Mouse (Mus musculus): ENCODE results near the gene Itgb8. TPM values are rescaled to one million over a fixed set of nuclear protein-coding genes. Genes with fewer than 3 reads are reported as not detected.

Gene Itgb8
- polyA plus RNA-seq, 1 experiment: 0.59 TPM

DNA sequence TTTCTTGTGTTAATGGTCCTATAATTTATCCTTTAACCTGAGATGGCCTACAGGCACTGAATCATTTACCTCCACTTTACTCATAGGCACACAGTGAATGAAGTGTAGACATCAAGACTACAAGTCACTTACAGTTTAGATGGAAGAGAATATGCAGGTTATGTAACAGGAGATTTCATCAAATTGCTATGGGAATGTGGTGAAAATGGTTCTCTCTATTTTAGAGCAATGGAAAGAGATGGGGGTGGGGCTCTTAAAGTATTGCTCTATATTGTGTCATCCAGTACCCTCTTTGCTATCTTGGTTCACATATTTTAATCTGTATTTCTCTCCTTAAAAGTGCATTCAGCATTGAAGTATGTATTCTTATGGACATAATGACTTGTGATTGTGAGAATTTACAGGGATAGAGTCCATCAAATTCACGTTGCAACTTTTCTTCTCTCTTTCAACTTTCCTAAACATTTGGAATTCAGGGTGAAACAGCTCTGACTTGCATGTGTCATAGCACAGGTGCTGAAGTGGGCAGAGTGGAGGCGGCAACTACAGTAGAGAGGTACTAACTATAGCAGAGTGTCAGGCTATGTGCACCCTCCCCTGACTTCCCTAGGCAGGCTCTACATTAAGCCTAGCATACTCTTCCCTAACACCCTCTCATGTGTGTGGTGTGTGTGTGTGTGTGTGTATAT is 29.1 kb downstream of the Itgb8 start:
- no peaks in the 10 kb centered on the region for H3K79me2 ChIP-seq (ENCODE audit: control insufficient read depth, insufficient read depth)
- no peaks in the 10 kb centered on the region for H3K27me3 ChIP-seq (ENCODE audit: control insufficient read depth, insufficient read depth, insufficient read length)
- no peak overlapping the region for H3K4me3 ChIP-seq (ENCODE audit: insufficient read depth, poor library complexity, severe bottlenecking)
- H3ac ChIP-seq (ENCODE audit: control insufficient read depth, insufficient read length, low read depth): no peak overlapping the region
- H3K79me3 ChIP-seq (ENCODE audit: low read depth): no peaks in the 10 kb centered on the region
- no peaks in the 10 kb centered on the region for H3K36me3 ChIP-seq (ENCODE audit: control insufficient read depth, insufficient read depth)
- TF ChIP-seq CEBPB (IDR thresholded peaks at IDR 0.05; ENCODE audit: low read depth): no peak
- TF ChIP-seq CTCF (IDR thresholded peaks at IDR 0.05; ENCODE audit: control insufficient read depth, insufficient read depth, insufficient read length): no peak
- no peak for TF ChIP-seq MYOG (IDR thresholded peaks at IDR 0.05; ENCODE audit: control insufficient read depth, extremely low read depth, insufficient read length)
- no peak for TF ChIP-seq MYOD1 (IDR thresholded peaks at IDR 0.05; ENCODE audit: control insufficient read depth, insufficient read length, low read depth)
- no peak for TF ChIP-seq MAX (IDR thresholded peaks at IDR 0.05)
- TF ChIP-seq USF1 (IDR thresholded peaks at IDR 0.05; ENCODE audit: low read depth): no peak
- no peak for TF ChIP-seq FOSL1 (IDR thresholded peaks at IDR 0.05; ENCODE audit: insufficient read depth, low read length, poor library complexity, severe bottlenecking)

DNA sequence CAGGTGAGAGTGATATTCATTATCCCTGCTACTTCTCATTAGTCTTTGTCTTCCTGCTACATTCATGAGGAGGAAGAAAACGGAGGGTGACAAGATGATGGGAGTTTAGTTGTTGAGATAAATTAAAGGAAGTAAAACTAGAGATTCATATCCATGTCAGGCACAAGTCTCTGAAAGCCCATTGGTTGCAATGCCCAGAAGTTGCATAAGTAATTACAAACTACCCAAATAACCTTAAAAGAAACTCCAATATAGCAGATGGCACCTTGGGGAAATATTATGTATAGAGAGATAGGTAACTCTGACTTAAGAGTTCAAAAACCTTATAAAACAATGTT is 31.2 kb downstream of the Itgb8 start:
- Histone ChIP-seq H3K4me3 (ENCODE audit: insufficient read depth, poor library complexity, severe bottlenecking) (no peak overlapping the region), H3K79me3 (ENCODE audit: low read depth) (no peaks in the 10 kb centered on the region), H3ac (ENCODE audit: control insufficient read depth, insufficient read length, low read depth) (no peak overlapping the region), H3K79me2 (ENCODE audit: control insufficient read depth, insufficient read depth) (no peaks in the 10 kb centered on the region), H3K36me3 (ENCODE audit: control insufficient read depth, insufficient read depth) (no peaks in the 10 kb centered on the region), H3K27me3 (ENCODE audit: control insufficient read depth, insufficient read depth, insufficient read length) (no peaks in the 10 kb centered on the region)
- TF ChIP-seq USF1 (IDR thresholded peaks at IDR 0.05; ENCODE audit: low read depth) (no peak), FOSL1 (IDR thresholded peaks at IDR 0.05; ENCODE audit: insufficient read depth, low read length, poor library complexity, severe bottlenecking) (no peak), CEBPB (IDR thresholded peaks at IDR 0.05; ENCODE audit: low read depth) (no peak), CTCF (IDR thresholded peaks at IDR 0.05; ENCODE audit: control insufficient read depth, insufficient read depth, insufficient read length) (no peak), MAX (IDR thresholded peaks at IDR 0.05) (no peak), MYOD1 (IDR thresholded peaks at IDR 0.05; ENCODE audit: control insufficient read depth, insufficient read length, low read depth) (no peak), MYOG (IDR thresholded peaks at IDR 0.05; ENCODE audit: control insufficient read depth, extremely low read depth, insufficient read length) (no peak)

DNA sequence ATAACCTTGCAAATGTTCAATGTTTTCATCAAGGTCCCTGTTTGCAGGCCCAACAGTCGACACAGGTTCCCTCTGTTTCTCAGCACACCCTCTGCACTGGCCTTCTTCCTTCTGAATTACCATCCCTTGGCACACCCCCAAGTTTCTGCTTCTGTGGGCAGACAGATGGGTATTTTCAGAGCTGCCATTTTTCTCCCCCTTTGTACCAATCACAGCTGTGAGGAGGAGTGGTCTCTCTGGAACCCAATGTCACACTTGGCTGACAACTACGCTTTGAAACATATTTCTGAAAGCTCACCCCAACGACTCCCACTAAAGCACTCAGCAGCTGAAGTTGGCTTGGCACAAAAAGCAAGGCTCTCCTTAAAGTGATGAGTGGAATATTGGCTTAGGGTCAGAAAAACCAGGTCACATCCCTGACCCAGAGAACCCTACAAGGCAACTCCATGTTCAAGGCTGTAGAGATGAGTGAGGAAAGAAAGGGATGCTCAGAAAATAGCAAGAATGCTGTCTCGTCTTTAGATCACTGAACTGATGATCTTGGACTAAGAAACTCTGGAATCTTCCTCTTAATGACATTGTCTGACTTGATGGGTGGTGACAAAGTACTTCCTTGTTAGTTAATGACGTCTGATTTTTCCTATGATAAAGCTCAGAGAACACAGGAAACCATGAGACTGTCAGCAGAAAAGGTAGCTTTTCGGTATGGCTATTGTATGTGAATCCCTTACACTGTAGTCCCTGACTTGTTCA is 31.7 kb downstream of the Itgb8 start:
- Histone ChIP-seq H3K4me3 (ENCODE audit: insufficient read depth, poor library complexity, severe bottlenecking) (no peak overlapping the region), H3K36me3 (ENCODE audit: control insufficient read depth, insufficient read depth) (no peaks in the 10 kb centered on the region), H3ac (ENCODE audit: control insufficient read depth, insufficient read length, low read depth) (no peak overlapping the region), H3K79me3 (ENCODE audit: low read depth) (no peaks in the 10 kb centered on the region), H3K79me2 (ENCODE audit: control insufficient read depth, insufficient read depth) (no peaks in the 10 kb centered on the region), H3K27me3 (ENCODE audit: control insufficient read depth, insufficient read depth, insufficient read length) (no peaks in the 10 kb centered on the region)
- TF ChIP-seq MYOG (IDR thresholded peaks at IDR 0.05; ENCODE audit: control insufficient read depth, extremely low read depth, insufficient read length): no peak
- TF ChIP-seq CEBPB (IDR thresholded peaks at IDR 0.05; ENCODE audit: low read depth): no peak
- no peak for TF ChIP-seq USF1 (IDR thresholded peaks at IDR 0.05; ENCODE audit: low read depth)
- TF ChIP-seq CTCF (IDR thresholded peaks at IDR 0.05; ENCODE audit: control insufficient read depth, insufficient read depth, insufficient read length): no peak
- no peak for TF ChIP-seq FOSL1 (IDR thresholded peaks at IDR 0.05; ENCODE audit: insufficient read depth, low read length, poor library complexity, severe bottlenecking)
- TF ChIP-seq MYOD1 (IDR thresholded peaks at IDR 0.05; ENCODE audit: control insufficient read depth, insufficient read length, low read depth): no peak
- TF ChIP-seq MAX (IDR thresholded peaks at IDR 0.05): no peak

DNA sequence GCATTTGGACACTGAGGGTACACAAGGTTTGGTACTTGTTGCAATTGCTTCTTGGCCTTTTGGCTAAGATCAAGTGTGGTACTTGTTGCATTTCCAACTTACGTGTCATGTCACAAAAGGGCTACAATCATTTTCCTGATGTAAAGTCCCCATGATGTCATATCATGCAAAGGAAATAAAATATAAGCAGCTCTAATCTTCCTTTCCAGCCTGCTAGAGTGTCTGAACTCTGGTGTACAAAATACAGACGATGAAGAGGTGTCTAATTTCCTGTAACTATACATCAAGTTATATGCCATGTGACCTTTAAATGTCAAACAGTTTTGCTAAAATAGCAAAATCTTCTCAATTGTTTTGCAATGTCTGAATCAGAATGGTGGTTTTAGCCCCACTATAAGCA is 34.2 kb downstream of the Itgb8 start:
- Histone ChIP-seq H3K27me3 (ENCODE audit: control insufficient read depth, insufficient read depth, insufficient read length) (no peaks in the 10 kb centered on the region), H3K36me3 (ENCODE audit: control insufficient read depth, insufficient read depth) (no peaks in the 10 kb centered on the region), H3K4me3 (ENCODE audit: insufficient read depth, poor library complexity, severe bottlenecking) (no peak overlapping the region), H3K79me2 (ENCODE audit: control insufficient read depth, insufficient read depth) (no peaks in the 10 kb centered on the region), H3ac (ENCODE audit: control insufficient read depth, insufficient read length, low read depth) (no peak overlapping the region), H3K79me3 (ENCODE audit: low read depth) (no peaks in the 10 kb centered on the region)
- no peak for TF ChIP-seq MYOD1 (IDR thresholded peaks at IDR 0.05; ENCODE audit: control insufficient read depth, insufficient read length, low read depth)
- TF ChIP-seq CEBPB (IDR thresholded peaks at IDR 0.05; ENCODE audit: low read depth): no peak
- TF ChIP-seq MYOG (IDR thresholded peaks at IDR 0.05; ENCODE audit: control insufficient read depth, extremely low read depth, insufficient read length): no peak
- no peak for TF ChIP-seq CTCF (IDR thresholded peaks at IDR 0.05; ENCODE audit: control insufficient read depth, insufficient read depth, insufficient read length)
- no peak for TF ChIP-seq USF1 (IDR thresholded peaks at IDR 0.05; ENCODE audit: low read depth)
- TF ChIP-seq FOSL1 (IDR thresholded peaks at IDR 0.05; ENCODE audit: insufficient read depth, low read length, poor library complexity, severe bottlenecking): no peak
- no peak for TF ChIP-seq MAX (IDR thresholded peaks at IDR 0.05)

DNA sequence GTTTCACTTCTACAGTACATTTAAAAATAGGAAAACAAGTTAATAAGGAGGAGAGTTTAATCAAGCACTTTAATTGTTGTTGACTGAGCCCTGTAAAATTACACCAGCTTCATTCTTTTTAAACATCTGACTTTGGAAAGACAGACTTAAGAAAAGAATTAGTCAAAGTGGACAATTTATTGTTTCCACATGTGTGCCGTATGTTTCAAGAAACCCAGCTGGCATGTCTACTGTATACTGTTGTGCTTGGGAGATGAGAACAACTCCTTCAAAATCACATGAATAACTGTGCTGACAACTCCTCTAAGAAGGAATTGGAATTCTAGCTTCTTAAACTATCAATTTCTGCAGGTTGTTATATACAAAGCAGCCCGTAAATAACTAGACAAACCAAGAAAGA is 35.8 kb downstream of the Itgb8 start:
- H3K79me2 ChIP-seq (ENCODE audit: control insufficient read depth, insufficient read depth): no peaks in the 10 kb centered on the region
- no peak overlapping the region for H3ac ChIP-seq (ENCODE audit: control insufficient read depth, insufficient read length, low read depth)
- TF ChIP-seq MYOG (IDR thresholded peaks at IDR 0.05; ENCODE audit: control insufficient read depth, extremely low read depth, insufficient read length) (no peak), MAX (IDR thresholded peaks at IDR 0.05) (no peak), CTCF (IDR thresholded peaks at IDR 0.05; ENCODE audit: control insufficient read depth, insufficient read depth, insufficient read length) (no peak), CEBPB (IDR thresholded peaks at IDR 0.05; ENCODE audit: low read depth) (no peak), USF1 (IDR thresholded peaks at IDR 0.05; ENCODE audit: low read depth) (no peak), MYOD1 (IDR thresholded peaks at IDR 0.05; ENCODE audit: control insufficient read depth, insufficient read length, low read depth) (no peak), FOSL1 (IDR thresholded peaks at IDR 0.05; ENCODE audit: insufficient read depth, low read length, poor library complexity, severe bottlenecking) (no peak)
- no peak overlapping the region for H3K4me3 ChIP-seq (ENCODE audit: insufficient read depth, poor library complexity, severe bottlenecking)
- no peaks in the 10 kb centered on the region for H3K27me3 ChIP-seq (ENCODE audit: control insufficient read depth, insufficient read depth, insufficient read length)
- H3K36me3 ChIP-seq (ENCODE audit: control insufficient read depth, insufficient read depth): no peaks in the 10 kb centered on the region
- no peaks in the 10 kb centered on the region for H3K79me3 ChIP-seq (ENCODE audit: low read depth)

Data from C2C12 (cell line).